Mouse (Mus musculus) hindbrain, embryonic 12.5 days (tissue): ENCODE measurements around the gene Mipol1. TPM values are rescaled to one million over a fixed set of nuclear protein-coding genes. Genes with fewer than 3 reads are reported as not detected.

ENCODE experiments used
- ATAC-seq: fragments of 200-750 bp; cut with Nextera tagmentation; 2 replicates; pipeline ENCODE4 v1.8.0; 2017; ENCODE audit warnings: moderate TSS enrichment; ENCODE audit not compliant: low FRiP score
- H3K27ac ChIP-seq: fragments of 300-500 bp; sonication (generic); 2 replicates; pipeline ENCODE4 v1.5.1; 2016; ENCODE audit warnings: mild to moderate bottlenecking
- H3K27me3 ChIP-seq: fragments of 300-500 bp; sonication (generic); 2 replicates; pipeline ENCODE4 v1.6.1; 2016; ENCODE audit warnings: mild to moderate bottlenecking
- H3K36me3 ChIP-seq: fragments of 300-500 bp; sonication (generic); 2 replicates; pipeline ENCODE4 v1.6.1; 2016; ENCODE audit warnings: mild to moderate bottlenecking
- H3K4me1 ChIP-seq: fragments of 300-500 bp; sonication (generic); 2 replicates; pipeline ENCODE4 v1.6.1; 2016
- H3K4me2 ChIP-seq: fragments of 300-500 bp; sonication (generic); replicated peaks from 2 replicates; pipeline ENCODE4 v1.6.1; 2016; ENCODE audit warnings: mild to moderate bottlenecking
- H3K4me3 ChIP-seq: fragments of 300-500 bp; sonication (generic); 2 replicates; pipeline ENCODE4 v1.5.1; 2016; ENCODE audit warnings: mild to moderate bottlenecking
- H3K9ac ChIP-seq: fragments of 300-500 bp; sonication (generic); 2 replicates; pipeline ENCODE4 v1.6.1; 2016; ENCODE audit warnings: mild to moderate bottlenecking, moderate library complexity
- H3K9me3 ChIP-seq: fragments of 300-500 bp; sonication (generic); replicated peaks from 2 replicates; pipeline ENCODE4 v1.6.1; 2016; ENCODE audit warnings: mild to moderate bottlenecking
- whole genome bisulfite sequencing: fragments of 180-500 bp; shearing (Covaris S2); methylation state at CpG from one replicate; pipeline ENCODE4 v1.1.7; 2016; 5-methylcytosine and 5-hydroxymethylcytosine counted together
- polyA plus RNA-seq: library from polyadenylated mRNA; unstranded; fragments of >200 nt; fragmentation: Nextera tagmentation; extraction: Ambion mirVana; gene quantifications from 2 replicates; pipeline ENCODE4 v1.2.1, GENCODE M21; 2016

The Mipol1 gene
- polyA plus RNA-seq, 1 experiment from 2014 or later, result 6.1 TPM

DNA sequence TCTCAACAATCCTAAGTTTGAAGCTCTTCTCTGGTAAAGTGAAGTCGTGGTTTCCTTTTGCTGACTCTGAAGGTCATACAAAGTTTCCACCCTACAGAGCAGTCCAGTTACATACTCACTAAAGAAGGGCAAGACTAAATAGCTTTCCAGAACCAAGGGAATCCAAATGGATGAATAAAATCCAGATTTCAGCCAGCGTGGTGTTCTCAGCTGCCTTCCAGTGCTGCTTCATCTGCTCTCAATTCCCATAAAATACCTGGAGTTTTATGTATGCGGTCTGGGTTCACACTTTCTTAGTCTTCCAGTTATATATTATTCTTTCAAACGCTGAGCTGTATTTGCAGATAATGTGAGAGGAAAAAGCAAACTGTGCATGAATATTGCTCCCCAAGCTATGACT is 280.9 kb downstream of the Mipol1 start:
- no peaks in the 10 kb centered on the region for H3K4me1 ChIP-seq
- H3K27me3 ChIP-seq, result no peaks in the 10 kb centered on the region
- no peak overlapping the region for H3K27ac ChIP-seq
- H3K9ac ChIP-seq, result no peak overlapping the region
- 89% methylated on average over 4 of the region's 4 CpGs for WGBS
- H3K9me3 ChIP-seq, result no peaks in the 10 kb centered on the region
- H3K36me3 ChIP-seq, result no peaks in the 10 kb centered on the region
- no peak for ATAC-seq
- no peak overlapping the region for H3K4me2 ChIP-seq
- H3K4me3 ChIP-seq, result no peak overlapping the region

DNA sequence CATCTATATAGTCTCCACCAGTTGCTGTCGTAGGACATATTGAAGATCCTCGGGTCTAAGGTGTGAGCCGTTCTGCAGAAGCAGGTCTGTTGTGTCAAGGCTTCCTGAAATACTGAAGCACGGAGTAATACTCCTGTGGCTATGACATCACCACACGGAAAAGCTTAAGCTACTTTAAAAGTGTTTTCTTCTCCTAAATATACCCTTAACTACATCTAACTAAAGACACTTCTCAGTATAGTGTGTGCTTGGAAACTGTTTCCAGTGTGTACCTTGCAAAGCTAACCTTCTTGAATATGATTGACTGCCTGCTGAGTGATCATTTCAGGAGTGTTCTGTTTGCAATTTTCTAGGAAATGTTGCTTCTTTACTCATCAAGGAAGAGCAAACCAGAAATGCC is 281.3 kb downstream of the Mipol1 start:
- Histone ChIP-seq H3K4me1 (no peaks in the 10 kb centered on the region), H3K27ac (no peak overlapping the region), H3K9me3 (no peaks in the 10 kb centered on the region), H3K9ac (no peak overlapping the region), H3K4me3 (no peak overlapping the region), H3K36me3 (no peaks in the 10 kb centered on the region), H3K4me2 (no peak overlapping the region), H3K27me3 (no peaks in the 10 kb centered on the region)
- no peak for ATAC-seq
- WGBS, result 87% methylated on average over 5 of the region's 5 CpGs

DNA sequence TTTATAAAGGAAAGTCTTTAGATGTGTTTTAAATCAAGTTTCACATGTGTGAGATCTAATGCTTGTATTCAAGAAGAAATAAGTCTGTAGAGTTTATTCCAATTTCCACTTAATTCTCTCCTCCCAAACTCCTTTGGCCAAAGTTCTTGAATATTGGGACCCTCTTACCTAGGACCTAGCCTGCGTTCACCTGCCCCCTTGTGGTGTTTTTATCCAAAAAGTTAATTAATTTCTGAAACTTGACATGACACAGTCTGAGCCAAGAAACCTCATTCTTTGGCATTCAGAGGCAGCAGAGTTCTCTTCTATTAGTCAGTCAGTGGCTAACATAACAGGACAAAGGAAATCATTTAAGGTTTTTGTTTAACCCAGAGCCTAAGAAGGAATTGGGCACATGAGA is 284.3 kb downstream of the Mipol1 start:
- no peak overlapping the region for H3K4me3 ChIP-seq
- H3K36me3 ChIP-seq, result no peaks in the 10 kb centered on the region
- no peak for ATAC-seq
- 37% methylated on average over 1 of the region's 1 CpGs for WGBS
- no peak overlapping the region for H3K27ac ChIP-seq
- no peak overlapping the region for H3K9ac ChIP-seq
- no peaks in the 10 kb centered on the region for H3K9me3 ChIP-seq
- no peak overlapping the region for H3K4me2 ChIP-seq
- H3K4me1 ChIP-seq, result no peaks in the 10 kb centered on the region
- no peaks in the 10 kb centered on the region for H3K27me3 ChIP-seq

DNA sequence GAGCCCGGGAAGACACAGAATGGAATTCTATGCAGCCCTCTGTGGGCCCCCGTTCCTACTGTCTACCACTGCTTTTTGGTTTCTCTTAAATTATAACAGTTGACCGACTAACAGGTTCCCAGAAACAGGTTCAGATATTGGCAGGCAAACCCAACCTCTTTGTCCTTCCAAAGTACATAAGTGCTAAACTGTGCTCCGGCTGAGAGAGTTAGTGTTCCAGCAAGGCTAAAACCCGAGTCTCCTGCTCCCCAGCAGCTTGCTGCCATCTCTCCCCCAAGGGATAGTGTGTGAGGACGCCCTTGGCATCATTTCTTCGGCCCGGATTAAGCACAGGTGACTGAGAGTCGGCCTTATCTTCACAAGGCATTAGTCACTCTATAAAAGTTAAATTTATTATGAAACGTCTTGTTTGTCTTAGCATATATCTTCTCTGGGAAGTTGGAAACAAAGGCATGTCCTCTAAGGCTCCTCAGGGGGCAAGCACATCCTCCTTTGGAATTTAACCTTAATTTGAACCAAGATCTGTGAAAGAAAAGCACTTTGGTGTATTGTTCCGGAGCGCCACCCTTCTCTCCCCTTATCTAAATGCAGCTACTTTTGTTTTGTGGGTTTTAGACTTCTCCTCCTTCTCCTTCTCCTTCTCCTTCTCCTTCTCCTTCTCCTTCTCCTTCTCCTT is 285.6 kb downstream of the Mipol1 start:
- H3K4me1 ChIP-seq, result no peaks in the 10 kb centered on the region
- H3K4me3 ChIP-seq, result no peak overlapping the region
- no peak overlapping the region for H3K9ac ChIP-seq
- WGBS, result 46% methylated on average over 12 of the region's 12 CpGs
- no peaks in the 10 kb centered on the region for H3K27me3 ChIP-seq
- H3K4me2 ChIP-seq, result no peak overlapping the region
- no peak for ATAC-seq
- no peaks in the 10 kb centered on the region for H3K36me3 ChIP-seq
- H3K9me3 ChIP-seq, result no peaks in the 10 kb centered on the region
- no peak overlapping the region for H3K27ac ChIP-seq

DNA sequence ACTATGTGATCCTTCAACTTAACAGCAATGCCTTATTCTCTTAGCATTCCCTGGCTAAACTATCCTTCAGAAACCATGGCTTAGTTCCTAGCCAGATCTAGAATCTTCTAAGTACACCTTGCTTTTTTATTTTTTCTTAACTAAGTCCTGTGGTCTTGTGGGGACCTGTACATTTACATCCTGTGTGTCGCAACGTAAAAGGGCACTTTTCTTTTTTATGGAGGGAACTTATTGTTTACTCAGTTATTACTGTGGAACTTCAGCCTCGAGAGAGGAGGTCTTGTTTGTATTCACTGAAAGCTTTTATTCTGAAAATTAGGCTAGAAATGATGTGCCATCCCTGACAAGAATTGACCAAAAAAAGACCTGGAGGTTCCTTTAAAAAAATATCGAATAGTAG is 298.1 kb downstream of the Mipol1 start:
- Histone ChIP-seq H3K27me3 (peaks cover 45% of the 10 kb centered on the region), H3K36me3 (no peaks in the 10 kb centered on the region), H3K4me2 (no peak overlapping the region), H3K9ac (no peak overlapping the region), H3K4me1 (0 out of 2 replicates have a peak, but pooled peaks cover 4% of the 10 kb centered on the region), H3K27ac (no peak overlapping the region), H3K4me3 (no peak overlapping the region), H3K9me3 (no peaks in the 10 kb centered on the region)
- no peak for ATAC-seq
- WGBS, result 83% methylated on average over 4 of the region's 4 CpGs

DNA sequence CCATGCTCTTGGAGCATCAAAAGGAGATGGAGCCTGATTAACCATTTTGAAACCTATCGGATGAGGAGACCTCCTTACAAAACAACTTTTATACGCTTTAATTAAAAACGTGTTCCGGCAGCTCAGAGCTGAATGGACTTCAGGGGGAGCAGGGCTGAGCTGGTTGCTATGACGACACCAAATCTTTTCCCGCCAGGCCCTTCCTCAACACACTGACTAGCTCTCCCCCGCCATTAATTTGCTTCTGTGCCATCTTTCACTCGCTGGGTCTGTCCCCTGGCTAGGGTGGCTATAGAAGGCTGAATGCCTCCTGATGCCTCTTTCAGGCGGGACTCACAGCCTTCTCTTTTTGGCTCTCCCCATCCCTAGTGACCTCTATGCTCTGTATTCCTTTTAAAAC is 300.2 kb downstream of the Mipol1 start:
- peaks cover 12% of the 10 kb centered on the region for H3K4me1 ChIP-seq
- H3K9ac ChIP-seq, result no peak overlapping the region
- no peak overlapping the region for H3K4me3 ChIP-seq
- H3K4me2 ChIP-seq, result no peak overlapping the region
- H3K27me3 ChIP-seq, result peaks cover 66% of the 10 kb centered on the region
- no peak overlapping the region for H3K27ac ChIP-seq
- WGBS, result 4% methylated on average over 9 of the region's 9 CpGs
- peak; percentile 68 for ATAC-seq
- H3K36me3 ChIP-seq, result no peaks in the 10 kb centered on the region
- no peaks in the 10 kb centered on the region for H3K9me3 ChIP-seq

DNA sequence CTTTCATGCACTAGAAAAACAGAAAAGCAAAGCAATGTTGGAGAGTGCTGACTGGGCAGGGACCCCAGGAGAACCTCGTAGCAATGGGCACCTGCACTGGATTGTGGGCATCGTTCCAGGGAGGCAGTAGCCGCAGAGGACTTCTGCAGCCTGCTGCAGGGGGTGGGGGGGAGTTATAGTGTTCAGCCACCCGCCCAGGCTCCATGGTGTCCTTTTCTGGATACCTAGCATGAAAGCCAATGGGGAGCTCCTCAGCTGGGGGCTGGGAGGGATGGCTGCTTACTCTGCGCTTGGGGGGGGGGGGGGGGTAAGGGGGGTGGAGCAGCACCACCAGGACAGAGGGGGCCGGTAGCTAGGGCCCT is 304.3 kb downstream of the Mipol1 start:
- Histone ChIP-seq H3K4me3 (peak overlapping the region; percentile 19; the same call in 1 of the 2 replicates), H3K27me3 (peaks cover 83% of the 10 kb centered on the region), H3K9me3 (no peaks in the 10 kb centered on the region), H3K9ac (no peak overlapping the region), H3K27ac (no peak overlapping the region), H3K4me1 (peaks cover 20% of the 10 kb centered on the region), H3K4me2 (peak overlapping the region; percentile 39), H3K36me3 (no peaks in the 10 kb centered on the region)
- 4% methylated on average over 4 of the region's 6 CpGs for WGBS
- peak; percentile 12; the same call in 1 of the 2 replicates for ATAC-seq

DNA sequence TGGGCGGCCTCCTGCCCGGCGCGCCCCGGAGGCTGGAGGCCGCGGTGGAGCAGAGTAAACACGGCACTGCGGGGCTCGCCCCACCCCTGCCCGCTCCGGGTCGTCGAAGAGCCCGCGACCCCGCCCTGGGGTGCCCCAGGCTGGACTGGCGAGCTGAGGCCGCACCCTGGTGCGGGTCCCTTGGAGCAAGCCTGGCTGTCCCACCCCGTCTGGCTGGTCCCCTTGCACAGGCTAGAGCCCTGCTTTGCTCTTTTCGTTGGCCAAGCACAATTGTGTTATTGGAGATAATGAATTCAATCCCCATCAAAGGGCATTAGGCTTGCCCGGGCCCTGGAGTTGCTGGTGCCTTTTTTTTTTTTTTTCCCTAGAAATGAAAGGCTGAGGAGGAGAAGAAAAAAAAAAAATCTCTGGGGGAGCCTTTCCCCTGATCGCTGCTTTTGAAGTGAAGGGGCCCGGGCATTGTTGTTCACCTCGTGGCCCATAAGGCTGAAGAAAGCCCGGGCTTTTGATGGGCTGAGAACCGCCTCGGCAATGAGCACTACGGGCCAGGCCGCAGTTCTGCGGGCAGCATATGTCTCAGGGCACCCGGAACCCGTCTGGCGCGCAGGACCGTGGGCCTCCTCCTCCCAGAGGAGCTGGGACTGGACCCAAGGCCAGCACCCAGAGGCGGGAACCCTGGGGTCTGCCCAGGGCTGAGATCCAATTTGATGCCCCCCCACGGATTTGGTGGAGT is 304.8 kb downstream of the Mipol1 start:
- no peak overlapping the region for H3K27ac ChIP-seq
- ATAC-seq, result peak; percentile 69
- H3K4me1 ChIP-seq, result peaks cover 20% of the 10 kb centered on the region
- no peaks in the 10 kb centered on the region for H3K9me3 ChIP-seq
- H3K9ac ChIP-seq, result no peak overlapping the region
- no peaks in the 10 kb centered on the region for H3K36me3 ChIP-seq
- H3K27me3 ChIP-seq, result peaks cover 88% of the 10 kb centered on the region
- peak overlapping the region; percentile 19; the same call in 1 of the 2 replicates for H3K4me3 ChIP-seq
- WGBS, result 1% methylated on average over 32 of the region's 39 CpGs
- H3K4me2 ChIP-seq, result peak overlapping the region; percentile 39

DNA sequence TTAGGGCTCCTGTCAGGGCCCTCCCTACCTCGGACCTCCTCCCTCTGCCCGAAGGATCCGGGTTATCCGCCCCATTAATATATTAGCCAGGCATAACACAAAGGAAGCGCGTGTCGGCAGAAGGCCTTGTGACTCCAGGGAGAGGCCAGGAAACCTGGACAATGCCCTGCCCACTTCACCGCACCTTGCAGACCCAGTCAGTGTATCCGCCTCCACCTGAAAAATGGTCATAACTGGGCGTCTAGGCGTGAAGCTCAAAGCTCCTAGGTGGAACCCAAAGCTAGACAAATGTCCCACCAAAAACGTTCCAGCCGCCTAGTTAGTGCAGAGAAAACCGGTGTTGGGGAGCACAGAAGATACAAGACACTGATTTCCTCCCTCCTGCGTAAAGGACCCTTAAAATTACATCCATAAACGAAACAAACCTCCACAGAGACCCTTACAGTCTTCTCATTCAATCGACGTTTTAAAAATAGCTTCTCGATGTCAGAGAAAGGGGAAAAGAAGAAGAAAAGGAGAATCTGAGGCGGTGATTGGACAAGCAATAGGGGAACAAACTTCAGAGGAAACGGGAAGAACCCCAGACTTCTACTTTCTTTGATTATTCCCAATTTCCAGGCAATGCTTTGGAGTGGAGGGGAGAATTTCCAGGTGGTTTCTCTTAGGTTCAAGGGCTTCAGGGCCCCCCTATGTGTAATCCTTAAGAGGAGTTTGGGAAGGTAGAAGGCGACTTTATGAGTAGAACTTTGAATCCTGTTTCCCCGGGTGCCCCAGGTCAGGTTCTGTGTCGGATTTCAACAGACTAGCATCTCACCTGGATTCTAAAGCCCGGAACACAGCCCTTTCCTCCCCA is 306.1 kb downstream of the Mipol1 start:
- Histone ChIP-seq H3K36me3 (no peaks in the 10 kb centered on the region), H3K9ac (no peak overlapping the region), H3K4me1 (peaks cover 16% of the 10 kb centered on the region), H3K4me2 (no peak overlapping the region), H3K9me3 (no peaks in the 10 kb centered on the region), H3K27ac (no peak overlapping the region), H3K27me3 (peaks cover 87% of the 10 kb centered on the region), H3K4me3 (no peak overlapping the region)
- no peak for ATAC-seq
- 1% methylated on average over 25 of the region's 25 CpGs for whole genome bisulfite sequencing

DNA sequence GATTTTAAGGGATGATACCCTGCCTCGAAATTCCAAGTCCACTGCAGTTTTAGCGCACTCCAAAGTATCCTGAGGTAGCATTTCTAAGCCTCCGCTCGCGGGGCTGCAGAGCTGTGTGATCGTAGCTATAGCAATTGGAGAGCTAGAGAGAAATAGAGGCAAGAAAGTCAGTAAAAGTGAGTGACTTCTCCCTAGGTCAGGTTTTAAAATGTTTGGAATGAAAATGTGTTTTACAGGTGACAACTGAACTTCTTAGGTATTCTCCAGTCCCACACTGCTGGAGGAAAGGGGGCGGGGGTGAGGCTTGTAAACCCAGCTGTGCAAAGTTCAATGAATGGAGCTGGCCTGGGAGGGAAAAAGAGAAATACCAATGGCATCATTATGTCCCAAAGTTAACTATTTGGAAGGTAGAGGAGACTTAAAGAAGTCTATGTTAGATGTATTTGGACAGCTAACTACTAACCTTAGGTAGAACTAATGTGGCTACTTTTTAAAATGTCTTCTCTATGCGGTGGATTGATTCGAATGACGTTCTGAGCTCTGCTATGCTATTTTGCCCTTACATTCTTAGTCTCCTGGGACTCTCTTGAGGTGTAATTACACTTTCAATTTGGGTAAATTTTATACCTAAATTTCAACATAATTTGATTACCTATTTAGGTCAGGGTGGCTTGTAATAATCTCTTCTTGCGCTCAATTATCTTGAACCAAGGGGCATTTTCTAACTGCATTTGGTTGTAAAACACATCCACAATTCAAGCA is 306.9 kb downstream of the Mipol1 start:
- Histone ChIP-seq H3K4me2 (no peak overlapping the region), H3K27me3 (peaks cover 86% of the 10 kb centered on the region), H3K4me3 (no peak overlapping the region), H3K9ac (no peak overlapping the region), H3K4me1 (peaks cover 16% of the 10 kb centered on the region), H3K36me3 (no peaks in the 10 kb centered on the region), H3K27ac (no peak overlapping the region), H3K9me3 (no peaks in the 10 kb centered on the region)
- WGBS, result 3% methylated on average over 11 of the region's 11 CpGs
- ATAC-seq, result no peak

DNA sequence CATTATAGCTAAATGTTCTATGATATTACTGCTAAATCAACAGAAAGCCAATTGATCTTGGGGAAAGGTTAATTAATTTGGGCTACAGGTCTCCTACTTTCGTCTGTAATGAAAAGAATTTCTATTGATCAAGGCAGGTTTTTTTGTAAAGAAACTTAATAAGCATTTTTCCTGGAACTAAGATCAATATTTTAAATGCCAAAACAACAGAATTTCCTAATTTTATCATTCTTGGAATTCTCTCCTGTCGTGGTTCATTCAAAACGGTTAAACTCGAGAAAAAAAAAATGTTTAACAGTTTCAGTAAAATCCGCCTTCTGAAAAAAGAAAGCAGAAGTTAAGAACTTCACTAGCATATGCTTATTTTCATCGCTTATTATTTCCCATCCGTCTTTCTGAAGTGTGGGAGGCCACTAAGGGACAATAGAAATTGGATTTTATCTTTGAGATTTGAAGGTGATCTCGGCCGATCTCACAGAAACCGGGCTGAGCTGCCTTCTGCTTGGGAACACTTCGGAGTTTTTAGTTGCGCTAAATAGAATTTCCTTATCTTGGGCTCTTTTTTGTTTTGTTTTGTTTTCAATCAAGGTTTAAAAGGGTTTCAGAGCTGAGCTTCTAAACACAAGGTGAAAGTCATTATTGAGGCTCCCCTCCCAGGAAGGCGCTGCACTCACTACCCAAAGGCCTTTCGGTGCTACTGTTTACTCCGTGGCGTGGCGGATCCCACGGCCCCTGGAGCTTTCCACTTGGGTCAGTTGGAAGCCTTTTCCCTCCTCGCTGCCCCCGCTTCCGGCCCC is 307.8 kb downstream of the Mipol1 start:
- H3K4me3 ChIP-seq, result peak overlapping the region; percentile 22
- H3K36me3 ChIP-seq, result no peaks in the 10 kb centered on the region
- H3K27ac ChIP-seq, result no peak overlapping the region
- no peaks in the 10 kb centered on the region for H3K9me3 ChIP-seq
- peaks cover 86% of the 10 kb centered on the region for H3K27me3 ChIP-seq
- H3K9ac ChIP-seq, result no peak overlapping the region
- H3K4me1 ChIP-seq, result peaks cover 16% of the 10 kb centered on the region
- peak overlapping the region; percentile 46 for H3K4me2 ChIP-seq
- ATAC-seq, result no peak
- WGBS, result under 1% methylated on average over 21 of the region's 21 CpGs
